Mouse (Mus musculus) heart, embryonic 14.5 days (tissue): ENCODE measurements around the gene Ndel1. TPM values are rescaled to one million over a fixed set of nuclear protein-coding genes. Genes with fewer than 3 reads are reported as not detected.
A peak's percentile ranks its signal among the peaks of the same experiment; 100 is the strongest.

Experiments used
- ATAC-seq: fragments of 200-750 bp; cut with Nextera tagmentation; 2 replicates; pipeline ENCODE4 v1.8.0; 2017; ENCODE audit warnings: low read depth, moderate TSS enrichment; ENCODE audit not compliant: insufficient number of reproducible peaks, insufficient read depth, low FRiP score
- H3K27ac ChIP-seq, 2 experiments: fragments of 200-500 bp in 1 of 2; fragments of 300-500 bp in 1 of 2; sonication (generic) in 1 of 2; replicated peaks in 1 of 2; 2 replicates each; pipeline ENCODE4 v1.5.1; 2012 to 2014; ENCODE audit warnings: low read depth in 2 of 2, low read length in 2 of 2, control low read depth in 1 of 2, mild to moderate bottlenecking in 1 of 2, mixed read lengths in 1 of 2; ENCODE audit not compliant: control insufficient read depth in 1 of 2, insufficient read depth in 1 of 2
- H3K27me3 ChIP-seq: fragments of 300-500 bp; sonication (generic); 2 replicates; pipeline ENCODE4 v1.6.1; 2014; ENCODE audit warnings: mild to moderate bottlenecking, low read length, control low read depth; ENCODE audit not compliant: control insufficient read depth, insufficient read depth
- H3K36me3 ChIP-seq: fragments of 300-500 bp; sonication (generic); 2 replicates; pipeline ENCODE4 v1.6.1; 2014; ENCODE audit warnings: mild to moderate bottlenecking, control low read depth, low read length, mixed read lengths; ENCODE audit not compliant: control insufficient read depth, insufficient read depth
- H3K4me1 ChIP-seq, 2 experiments: fragments of 200-500 bp in 1 of 2; fragments of 300-500 bp in 1 of 2; sonication (generic) in 1 of 2; 2 replicates each; pipeline ENCODE4 v1.6.1; 2012 to 2014; ENCODE audit warnings: low read length in 2 of 2, control low read depth in 1 of 2, mixed read lengths in 1 of 2; ENCODE audit not compliant: control insufficient read depth in 2 of 2, insufficient read depth in 2 of 2
- H3K4me2 ChIP-seq: fragments of 300-500 bp; sonication (generic); 2 replicates; pipeline ENCODE4 v1.6.1; 2014; ENCODE audit warnings: mild to moderate bottlenecking, low read length
- H3K4me3 ChIP-seq, 2 experiments: fragments of 200-500 bp in 1 of 2; fragments of 300-500 bp in 1 of 2; sonication (generic) in 1 of 2; 2 replicates each; pipeline ENCODE4 v1.5.1; 2012 to 2014; ENCODE audit warnings: low read length in 2 of 2, mild to moderate bottlenecking in 2 of 2, control low read depth in 1 of 2, low read depth in 1 of 2, moderate library complexity in 1 of 2; ENCODE audit not compliant: control insufficient read depth in 1 of 2, insufficient read depth in 1 of 2
- H3K9ac ChIP-seq: fragments of 300-500 bp; sonication (generic); 2 replicates; pipeline ENCODE4 v1.6.1; 2014; ENCODE audit warnings: mild to moderate bottlenecking, low read length
- H3K9me3 ChIP-seq: fragments of 300-500 bp; sonication (generic); 2 replicates; pipeline ENCODE4 v1.6.1; 2016; ENCODE audit warnings: low read length, control low read depth; ENCODE audit not compliant: control insufficient read depth
- WGBS: fragments of 180-500 bp; shearing (Covaris S2); extraction: QIAGEN DNeasy Blood & Tissue Kit; methylation state at CpG from one replicate; pipeline ENCODE4 v1.1.7; 2014; 5-methylcytosine and 5-hydroxymethylcytosine counted together
- polyA plus RNA-seq: library from polyadenylated mRNA; unstranded; fragments of >200 nt; fragmentation: Nextera tagmentation; extraction: Ambion mirVana; gene quantifications from 2 replicates; pipeline ENCODE4 v1.2.1, GENCODE M21; 2014

The Ndel1 gene
- polyA plus RNA-seq, 1 experiment from 2014 or later, result 63.2 TPM

GRCm38 (mm10) chr11:68862260-68862659 lies 9.4 kb downstream of the Ndel1 start:
- no peaks in the 10 kb centered on the region for H3K9me3 ChIP-seq
- H3K36me3 ChIP-seq, result no peaks in the 10 kb centered on the region
- H3K4me2 ChIP-seq, result no peak overlapping the region
- H3K4me1 ChIP-seq, result peaks cover 10 to 22% of the 10 kb centered on the region in 2 experiments
- ATAC-seq, result no peak
- H3K9ac ChIP-seq, result no peak overlapping the region
- H3K27me3 ChIP-seq, result no peaks in the 10 kb centered on the region
- no peak overlapping the region for H3K4me3 ChIP-seq
- no peak overlapping the region for H3K27ac ChIP-seq
- 88% methylated on average over 2 of the region's 2 CpGs for WGBS

GRCm38 (mm10) chr11:68859943-68860593 lies 11.6 kb downstream of the Ndel1 start:
- H3K36me3 ChIP-seq, result no peaks in the 10 kb centered on the region
- no peak overlapping the region for H3K27ac ChIP-seq
- WGBS, result 75% methylated on average over 8 of the region's 8 CpGs
- peaks cover 10 to 13% of the 10 kb centered on the region in 2 experiments for H3K4me1 ChIP-seq
- H3K4me2 ChIP-seq, result no peak overlapping the region
- H3K9ac ChIP-seq, result no peak overlapping the region
- no peaks in the 10 kb centered on the region for H3K9me3 ChIP-seq
- no peak overlapping the region for H3K4me3 ChIP-seq
- no peak for ATAC-seq
- no peaks in the 10 kb centered on the region for H3K27me3 ChIP-seq

GRCm38 (mm10) chr11:68857329-68857728 lies 14.3 kb downstream of the Ndel1 start:
- 77% methylated on average over 3 of the region's 3 CpGs for WGBS

GRCm38 (mm10) chr11:68854621-68855020 lies 17.0 kb downstream of the Ndel1 start:
- no peak overlapping the region for H3K4me3 ChIP-seq
- WGBS, result 87% methylated on average over 3 of the region's 3 CpGs
- H3K27me3 ChIP-seq, result no peaks in the 10 kb centered on the region
- no peaks in the 10 kb centered on the region for H3K36me3 ChIP-seq
- no peak overlapping the region for H3K4me2 ChIP-seq
- H3K27ac ChIP-seq, result peak overlapping the region; percentile 60 to 89; a peak in 3 of 4 replicates
- no peaks in the 10 kb centered on the region for H3K9me3 ChIP-seq
- 0 out of 2 replicates have a peak overlapping the region, but pooled peaks have one; percentile 17 for H3K9ac ChIP-seq
- ATAC-seq, result no peak
- H3K4me1 ChIP-seq, result peaks cover 10 to 26% of the 10 kb centered on the region in 2 experiments

More at GRCm38 (mm10) chr11:68857329-68857728, 14.3 kb downstream of the Ndel1 start:
- Histone ChIP-seq H3K36me3 (no peaks in the 10 kb centered on the region), H3K9me3 (no peaks in the 10 kb centered on the region), H3K4me1 (peaks cover 10 to 13% of the 10 kb centered on the region in 2 experiments), H3K27me3 (no peaks in the 10 kb centered on the region), H3K9ac (no peak overlapping the region), H3K4me2 (no peak overlapping the region), H3K27ac (no peak overlapping the region), H3K4me3 (no peak overlapping the region)
- ATAC-seq, result no peak

DNA sequence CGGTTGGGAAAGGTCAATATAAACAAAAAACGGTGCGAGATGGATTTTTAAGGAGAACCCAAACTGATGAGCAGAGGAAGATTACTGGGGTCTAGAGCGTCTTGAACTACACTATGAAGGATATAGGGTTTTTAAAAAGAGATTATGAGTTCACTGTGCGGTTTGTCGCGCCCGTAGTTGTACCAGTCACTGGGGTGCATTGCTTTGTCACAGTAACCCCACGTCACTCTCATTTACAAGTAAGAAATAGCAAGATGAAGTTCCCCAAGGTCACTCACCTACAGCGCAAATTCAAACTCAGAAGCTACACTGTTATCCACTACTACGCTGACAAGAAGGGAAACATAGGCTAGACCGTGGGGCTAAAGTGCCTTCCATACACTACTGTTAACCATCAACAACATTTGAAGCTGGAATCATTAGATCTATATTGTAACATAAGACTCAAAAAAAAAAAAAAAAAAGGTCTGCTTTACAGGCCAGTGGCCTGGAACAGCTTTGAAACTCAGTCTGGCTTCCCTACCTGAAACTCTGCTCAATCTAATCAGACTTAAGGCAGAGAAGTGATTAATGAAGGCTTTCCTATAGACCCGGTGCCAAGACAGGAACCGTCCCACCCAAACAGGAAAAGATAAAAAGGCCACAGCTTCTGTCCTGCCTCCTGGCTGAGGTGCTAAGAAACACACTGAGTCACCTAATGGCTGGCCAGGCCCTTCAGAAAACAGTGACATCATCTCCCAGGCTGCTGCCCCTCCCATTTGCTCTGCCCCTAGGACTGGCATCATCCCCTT lies 17.9 kb downstream of the Ndel1 start:
- Histone ChIP-seq H3K36me3 (no peaks in the 10 kb centered on the region), H3K4me3 (peak overlapping the region; percentile 20 to 89; a peak in 3 of 4 replicates), H3K9ac (peak overlapping the region; percentile 69), H3K27ac (peak overlapping the region; percentile 88 to 89), H3K4me1 (peaks cover 10 to 26% of the 10 kb centered on the region in 2 experiments), H3K4me2 (peak overlapping the region; percentile 72), H3K9me3 (no peaks in the 10 kb centered on the region), H3K27me3 (no peaks in the 10 kb centered on the region)
- WGBS, result 32% methylated on average over 14 of the region's 14 CpGs
- ATAC-seq, result no peak; the same call in 1 of the 2 replicates

DNA sequence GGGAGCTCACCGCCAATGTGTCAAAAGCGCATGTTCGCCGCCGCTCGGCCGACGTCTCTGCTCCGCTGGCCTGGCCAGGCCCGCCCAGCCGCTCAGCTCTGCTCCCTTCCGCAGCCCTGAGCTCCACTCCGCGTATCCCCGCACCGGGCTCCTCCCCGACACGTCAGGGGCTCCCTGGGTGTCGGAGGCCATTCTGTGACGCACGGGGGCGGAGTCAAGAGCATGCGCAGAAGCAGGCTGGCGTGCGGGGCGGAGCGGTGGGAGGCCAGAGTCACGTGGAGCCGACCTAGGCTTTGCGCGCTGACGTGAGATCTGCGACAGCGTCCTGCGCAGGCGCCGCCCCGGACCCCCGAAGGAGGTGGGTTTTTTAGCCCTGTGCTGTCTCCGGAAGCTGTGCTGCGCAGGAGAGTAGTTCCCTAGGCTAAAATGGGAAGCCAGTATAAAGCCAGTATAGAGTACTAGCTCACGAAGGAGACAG lies 18.7 kb downstream of the Ndel1 start:
- H3K9ac ChIP-seq, result peak overlapping the region; percentile 97
- under 1% methylated on average over 42 of the region's 42 CpGs for WGBS
- peak overlapping the region; percentile 72 for H3K4me2 ChIP-seq
- peak overlapping the region; percentile 76 to 89 for H3K4me3 ChIP-seq
- H3K9me3 ChIP-seq, result no peaks in the 10 kb centered on the region
- peak; percentile 99 for ATAC-seq
- peak overlapping the region; percentile 92 to 98 for H3K27ac ChIP-seq
- peaks cover 10 to 26% of the 10 kb centered on the region in 2 experiments for H3K4me1 ChIP-seq
- H3K27me3 ChIP-seq, result no peaks in the 10 kb centered on the region
- H3K36me3 ChIP-seq, result no peaks in the 10 kb centered on the region

DNA sequence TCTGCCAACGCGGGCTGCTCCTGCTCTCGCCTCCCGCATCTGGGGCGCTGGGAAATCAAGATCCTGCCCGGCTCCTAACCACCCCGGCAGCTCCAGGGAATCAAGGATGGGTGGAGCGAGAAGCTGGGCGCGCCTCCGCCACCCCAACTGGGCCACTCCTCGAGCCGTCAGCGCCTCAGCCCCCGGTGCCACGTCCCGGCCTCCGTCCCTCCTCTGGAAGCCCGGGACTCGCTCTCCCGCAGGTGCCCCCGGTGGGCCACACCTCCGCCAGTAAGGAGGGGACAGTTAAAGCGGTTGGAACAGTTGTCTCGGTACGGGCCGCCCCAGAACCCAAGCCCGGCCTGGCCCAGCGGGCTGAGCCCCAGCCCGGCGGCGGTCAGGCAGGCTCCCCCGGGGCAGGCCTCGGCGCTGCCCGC lies 19.2 kb downstream of the Ndel1 start:
- WGBS, result under 1% methylated on average over 35 of the region's 36 CpGs
- peak overlapping the region; percentile 72 for H3K4me2 ChIP-seq
- H3K27ac ChIP-seq, result peak overlapping the region; percentile 92 to 98
- H3K9me3 ChIP-seq, result no peaks in the 10 kb centered on the region
- peak overlapping the region; percentile 97 for H3K9ac ChIP-seq
- H3K4me1 ChIP-seq, result peaks cover 10 to 26% of the 10 kb centered on the region in 2 experiments
- H3K36me3 ChIP-seq, result no peaks in the 10 kb centered on the region
- no peaks in the 10 kb centered on the region for H3K27me3 ChIP-seq
- peak; percentile 58 for ATAC-seq
- peak overlapping the region; percentile 76 to 89 for H3K4me3 ChIP-seq
